Mouse (Mus musculus): ENCODE data around the gene Mthfd1. TPM values are rescaled to one million over a fixed set of nuclear protein-coding genes. Genes with fewer than 3 reads are reported as not detected.

Gene Mthfd1
- total RNA-seq, 4 experiments from 2014 or later: 29.3 to 37.6 (median 32.7) TPM

- no peak for DNase-seq (ENCODE audit: low spot score in 2 of 2)
Measured at GRCm38 (mm10) chr12:76341080-76341479, 86.0 kb downstream of the Mthfd1 start.

GRCm38 (mm10) chr12:76345759-76346455, 90.8 kb downstream of the Mthfd1 start:
- DNase-seq (ENCODE audit: low spot score in 2 of 2): no peak

- no peak for DNase-seq (ENCODE audit: low spot score in 2 of 2)
Measured at GRCm38 (mm10) chr12:76349680-76350220, 94.7 kb downstream of the Mthfd1 start.

DNA sequence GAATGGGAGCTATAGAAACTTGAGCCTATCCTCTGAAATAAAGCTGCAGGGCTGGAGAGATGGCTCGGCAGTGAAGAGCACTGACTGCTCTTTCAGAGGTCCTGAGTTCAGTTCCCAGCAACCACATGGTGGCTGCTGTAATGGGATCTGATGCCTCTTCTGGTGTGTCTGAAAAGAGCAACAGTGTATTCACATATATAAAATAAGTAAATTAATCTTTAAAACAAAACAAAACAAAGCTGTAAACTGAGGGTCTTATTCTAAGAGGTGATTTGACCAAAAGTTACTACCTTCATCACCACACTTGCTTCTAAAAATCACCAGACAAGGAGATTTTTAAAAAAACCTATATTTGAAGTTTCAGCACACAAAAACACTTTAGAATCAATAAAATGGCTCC, 105.8 kb downstream of the Mthfd1 start:
- no peak for DNase-seq (ENCODE audit: low spot score in 2 of 2)

- no peak for DNase-seq (ENCODE audit: low spot score in 2 of 2)
Measured at GRCm38 (mm10) chr12:76361405-76362302, 106.6 kb downstream of the Mthfd1 start.

DNA sequence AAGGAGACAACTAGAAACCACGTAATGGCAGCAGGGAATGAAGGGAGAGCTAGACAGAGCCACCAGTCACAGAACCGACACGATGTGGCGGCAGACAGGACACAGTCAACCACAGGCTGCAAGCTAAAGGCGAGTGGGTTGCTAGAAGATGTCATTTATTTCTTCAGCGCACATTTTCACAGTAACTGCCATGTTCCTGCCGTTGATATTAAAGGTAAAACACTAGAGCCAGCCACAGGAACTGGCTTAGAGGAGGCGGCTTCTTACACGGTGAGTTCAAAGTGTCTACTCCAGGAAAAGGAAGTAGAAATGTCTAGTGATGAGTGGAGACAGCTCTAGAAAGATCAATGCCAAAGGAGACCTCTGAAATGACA, 107.2 kb downstream of the Mthfd1 start:
- DNase-seq (ENCODE audit: low spot score in 2 of 2): no peak

DNA sequence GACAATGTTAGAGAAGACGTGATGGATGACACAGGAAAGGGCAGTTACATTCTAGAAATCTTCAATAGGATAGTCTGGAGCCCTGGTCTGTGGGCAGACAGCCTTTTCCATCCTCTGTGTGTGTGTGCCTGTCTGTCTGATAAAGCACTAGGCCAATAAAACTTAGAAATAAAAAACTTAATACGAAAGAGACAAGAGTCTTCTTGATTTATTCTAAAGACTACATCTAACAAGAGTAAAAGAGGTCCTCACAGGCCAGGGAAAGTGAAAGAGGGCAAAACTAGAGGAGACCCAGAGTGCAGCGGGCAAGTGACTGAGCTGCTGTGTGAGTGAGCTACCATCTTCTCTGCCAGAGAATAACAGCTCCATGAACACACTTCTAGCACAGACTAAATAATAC, 111.2 kb downstream of the Mthfd1 start:
- no peak for DNase-seq (ENCODE audit: low spot score in 2 of 2)

GRCm38 (mm10) chr12:76367096-76367995, 112.2 kb downstream of the Mthfd1 start:
- no peak for DNase-seq (ENCODE audit: low spot score in 2 of 2)

GRCm38 (mm10) chr12:76368201-76368789, 113.2 kb downstream of the Mthfd1 start:
- DNase-seq (ENCODE audit: low spot score in 2 of 2): no peak

DNA sequence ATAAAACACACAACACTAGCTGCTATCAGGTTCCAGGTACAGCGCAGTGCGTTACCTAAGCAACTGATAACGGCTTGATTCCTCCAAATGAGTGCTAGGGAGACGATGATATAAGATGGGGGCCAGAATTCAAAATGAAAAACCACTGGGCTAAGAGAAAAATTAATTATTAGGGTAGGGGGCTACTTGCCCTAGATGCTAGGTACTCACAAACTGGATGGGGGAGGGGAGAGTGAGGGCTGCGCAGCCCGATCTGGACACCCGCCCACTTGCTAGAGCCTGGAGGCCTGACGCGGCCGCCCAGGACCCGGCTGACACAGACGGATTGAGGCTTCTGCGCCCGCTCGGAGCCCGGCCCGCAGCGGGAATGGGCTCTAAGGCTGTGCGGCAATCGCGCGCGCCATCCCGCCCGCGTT, 113.7 kb downstream of the Mthfd1 start:
- no peak for DNase-seq (ENCODE audit: low spot score in 2 of 2)

Other genes with a start within 250 kb of the Mthfd1 start
- under 1 TPM in 3 of 4 experiments, not detected in 1; 0.11 to 0.29 (median 0.27) TPM for gene Esr2, start 78.0 kb upstream of the Mthfd1 start, total RNA-seq (2022)
- gene Tex21, start 8.6 kb upstream of the Mthfd1 start, total RNA-seq (2022): not detected
- gene Akap5, start 69.6 kb downstream of the Mthfd1 start, total RNA-seq (2022): under 1 TPM; 0.24 to 0.51 (median 0.39) TPM
- 1 to 10 TPM; 6.7 to 8.9 (median 8.4) TPM for gene Zbtb25, start 114.3 kb downstream of the Mthfd1 start, total RNA-seq (2022)
- 1 to 10 TPM; 4.0 to 5.1 (median 4.3) TPM for gene Zbtb1, start 115.0 kb downstream of the Mthfd1 start, total RNA-seq (2022)
- 1 to 10 TPM; 4.3 to 7.3 (median 4.8) TPM for gene Hspa2, start 148.9 kb downstream of the Mthfd1 start, total RNA-seq (2022)
- not detected for gene Ppp1r36, start 162.2 kb downstream of the Mthfd1 start, total RNA-seq (2022)

All from gastrocnemius, adult 8-10 months (tissue).